8 mouse cellular contexts compared by ENCODE assay signal in the genomic region with DNA sequence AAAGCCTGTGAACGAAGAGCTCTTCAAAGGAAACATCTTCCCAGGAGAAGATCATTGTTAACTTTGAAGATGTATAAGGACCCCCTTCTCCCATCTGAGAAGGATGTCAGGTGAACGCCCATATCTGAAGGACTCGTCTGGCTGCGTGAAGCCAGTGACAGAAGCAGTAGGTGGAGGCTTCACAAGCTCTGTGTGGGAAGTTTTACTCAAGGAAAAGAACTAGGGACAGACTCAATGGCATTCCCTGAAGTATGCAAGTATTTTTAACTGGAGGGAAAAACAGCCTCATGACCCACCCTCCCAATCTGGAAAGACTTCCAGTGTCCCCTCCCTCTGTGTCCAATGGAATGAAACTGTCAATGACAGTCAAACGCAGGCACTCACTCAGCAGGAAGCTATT.
"Had no signal": no experiment of that assay in that cellular context is flagged by ENCODE, and none has a peak within 500 bp of the region (broad histone marks: within the 10 kb centered on the region; RNA-seq: fewer than 3 reads in every experiment).

No protein-coding gene starts in this region.

- H3K9ac ChIP-seq: kidney, embryonic 15.5 days; limb, embryonic 13.5 days; liver, embryonic 14.5 days; neural tube, embryonic 15.5 days had no signal

- DNase-seq: kidney, postnatal 14 days; lung, adult 18-20 months; thymus, postnatal 4 days had no signal

- H3K27me3 ChIP-seq: kidney, embryonic 15.5 days; limb, embryonic 13.5 days; neural tube, embryonic 15.5 days had no signal

- H3K9me3 ChIP-seq: kidney, embryonic 15.5 days; limb, embryonic 13.5 days; neural tube, embryonic 15.5 days had no signal

- H3K4me3 ChIP-seq: kidney, embryonic 15.5 days; limb, embryonic 13.5 days; myocyte; neural tube, embryonic 15.5 days had no signal

- H3K4me2 ChIP-seq: kidney, embryonic 15.5 days; limb, embryonic 13.5 days; neural tube, embryonic 15.5 days had no signal

- H3K4me1 ChIP-seq: kidney, embryonic 15.5 days had no signal

- H3K36me3 ChIP-seq: kidney, embryonic 15.5 days; limb, embryonic 13.5 days; neural tube, embryonic 15.5 days had no signal

- H3K27ac ChIP-seq: kidney, embryonic 15.5 days; limb, embryonic 13.5 days; liver, embryonic 14.5 days; neural tube, embryonic 15.5 days had no signal
